Mouse (Mus musculus): ENCODE measurements at regions not wholly inside any gene's neighbourhood (a gene's known extent, or its start where the extent isn't known, plus 50 kb on each side); places are given as distances from the start of the nearest gene placed in this dataset.

GRCm38 (mm10) chr10:17575448-17576332, 147.3 kb upstream of the Cited2 start:
- TF ChIP-seq CTCF (IDR thresholded peaks at IDR 0.05; ENCODE audit: borderline replicate concordance, insufficient read depth, low read length), result no peak
- no peak for TF ChIP-seq POLR2A (IDR thresholded peaks at IDR 0.05; ENCODE audit: low read depth, low read length)
